In genomic region chr10:67566104-67566503, GRCm38 (mm10) we compare ENCODE assay signal across 11 mouse cellular contexts. TPM values are rescaled to one million over a fixed set of nuclear protein-coding genes. Genes with fewer than 3 reads are reported as not detected.
DNase-seq lines count a peak whose midpoint lies in the region; ATAC-seq lines count a peak whose summit lies in the region.
"Had no signal": no experiment of that assay in that cellular context is flagged by ENCODE, and none has a peak within 500 bp of the region (broad histone marks: within the 10 kb centered on the region; RNA-seq: fewer than 3 reads in every experiment).

No protein-coding gene starts in this region.

- peak; percentile 10 for DNase-seq in left cerebral cortex, postnatal 4 days
- no peak for DNase-seq in left cerebral cortex, postnatal 25 days (ENCODE audit: low spot score in 2 of 2)
- DNase-seq in CD4-positive helper T cell, adult 2 months (ENCODE audit: low read depth, low spot score): peak; percentile 44
- DNase-seq in Muller cell, postnatal 12 days (ENCODE audit: inconsistent ontology term): peak; percentile 97
- DNase-seq in adrenal gland, adult 2 months: no peak
- DNase-seq in urinary bladder, adult 2 months (ENCODE audit: low spot score): no peak
- no peak for DNase-seq in layer of hippocampus, postnatal 10 days (ENCODE audit: low spot score in 2 of 2)
- DNase-seq: adrenal gland, adult 8-10 months; gastrocnemius, adult 2 months had no signal

- peak; percentile 77 for ATAC-seq in megakaryocyte-erythroid progenitor cell, adult 5-6 weeks (replicated peaks; ENCODE audit: low FRiP score, low TSS enrichment, poor library complexity, severe bottlenecking)
- ATAC-seq: hindbrain, embryonic 16.5 days had no signal

- intact Hi-C loops in left cerebral cortex, postnatal 4 days (cut with DNase I): no loop called here
- intact Hi-C loops in left cerebral cortex, postnatal 25 days (cut with DNase I): no loop called here

RNA-seq across cellular contexts. Expression of gene Ado, which starts 17.3 kb away (rescaled TPM):
- 10 to 100 TPM; 44.5 to 48.3 TPM for total RNA-seq in left cerebral cortex, postnatal 4 days (2021)
- 10 to 100 TPM; 37.5 to 38.8 TPM for total RNA-seq in left cerebral cortex, postnatal 25 days (2021)
- total RNA-seq in megakaryocyte-erythroid progenitor cell, adult 5-6 weeks (2014; fragmentation: Nextera tagmentation): 14.1 and 16.7 TPM in 2 replicates
- 22.6 and 23.0 TPM in 2 replicates for total RNA-seq in megakaryocyte-erythroid progenitor cell, adult 5-6 weeks (2017)
- total RNA-seq in adrenal gland, adult 2 months (2021): 10 to 100 TPM; 24.1 to 28.0 TPM
- 32.1 and 34.0 TPM in 2 replicates for polyA plus RNA-seq in adrenal gland, adult 2 months (2012; rRNA removed)
- polyA plus RNA-seq in urinary bladder, adult 2 months (2012; rRNA removed): 10.1 and 12.6 TPM in 2 replicates
- total RNA-seq in layer of hippocampus, postnatal 10 days (2021): 10 to 100 TPM; 38.7 to 39.2 TPM

RNA-seq across cellular contexts. Expression of gene Egr2, which starts 30.8 kb away (rescaled TPM):
- 1 to 10 TPM; 2.4 to 4.1 TPM for total RNA-seq in left cerebral cortex, postnatal 4 days (2021)
- 10 to 100 TPM; 13.8 to 15.7 TPM for total RNA-seq in left cerebral cortex, postnatal 25 days (2021)
- not detected in 2 replicates for total RNA-seq in megakaryocyte-erythroid progenitor cell, adult 5-6 weeks (2014; fragmentation: Nextera tagmentation)
- total RNA-seq in megakaryocyte-erythroid progenitor cell, adult 5-6 weeks (2017): 5.8 and 18.5 TPM in 2 replicates
- 1 to 10 TPM in 1 of 2 experiments, under 1 TPM in 1; 0.61 to 1.3 TPM for total RNA-seq in adrenal gland, adult 2 months (2021)
- 1.8 and 3.1 TPM in 2 replicates for polyA plus RNA-seq in adrenal gland, adult 2 months (2012; rRNA removed)
- polyA plus RNA-seq in urinary bladder, adult 2 months (2012; rRNA removed): 1.1 and 1.2 TPM in 2 replicates
- 1 to 10 TPM; 3.2 to 4.2 TPM for total RNA-seq in layer of hippocampus, postnatal 10 days (2021)

Comparison
In these comparisons a context has a peak if more than half of its experiments do, and no peak if none do; other contexts are left out.
1. DNase-seq: peak in left cerebral cortex, postnatal 4 days (single experiment), CD4-positive helper T cell, adult 2 months (single experiment) and Muller cell, postnatal 12 days (single experiment); none in left cerebral cortex, postnatal 25 days (0 of 2), adrenal gland, adult 2 months (single experiment), urinary bladder, adult 2 months (single experiment) and layer of hippocampus, postnatal 10 days (0 of 2).